Mouse (Mus musculus) granulocyte monocyte progenitor cell, adult 5-6 weeks (primary cell): Measurements from ENCODE around the gene Figla. TPM values are rescaled to one million over a fixed set of nuclear protein-coding genes. Genes with fewer than 3 reads are reported as not detected.

Experiments used
- ATAC-seq: replicated peaks from 2 replicates; pipeline ENCODE4 v1.8.0; 2016; ENCODE audit warnings: mild to moderate bottlenecking, moderate TSS enrichment, inconsistent platforms; ENCODE audit not compliant: poor library complexity, severe bottlenecking
- total RNA-seq, 2 experiments: library from RNA; stranded (forward) in 1 of 2; stranded (reverse) in 1 of 2; fragments of 200-712, 200-1000 nt in 1 of 2; fragments of >200 nt in 1 of 2; fragmentation: Nextera tagmentation in 1 of 2; gene quantifications; 2 replicates each; pipeline ENCODE4 v1.2.3; 2014 to 2017

Figla gene
- total RNA-seq, 2 experiments from 2014 or later, result not detected

GRCm38 (mm10) chr6:86028150-86028549 lies 12.2 kb downstream of the Figla start:
- ATAC-seq, result no peak

GRCm38 (mm10) chr6:86028601-86029322 lies 12.8 kb downstream of the Figla start, which contains the start of gene Add2:
TSS of gene Add2 (plus strand) at chr6:86028681.
- ATAC-seq, result no peak

GRCm38 (mm10) chr6:86029323-86029713 lies 13.3 kb downstream of the Figla start:
- ATAC-seq, result no peak

- no peak for ATAC-seq
These were observed 15.6 kb downstream of the Figla start for GRCm38 (mm10) chr6:86031527-86031926.

- ATAC-seq, result no peak
These were observed 17.7 kb downstream of the Figla start for GRCm38 (mm10) chr6:86033635-86034034.

GRCm38 (mm10) chr6:86038901-86039300 lies 22.9 kb downstream of the Figla start:
- ATAC-seq, result no peak

- no peak for ATAC-seq
These were observed 24.2 kb downstream of the Figla start for GRCm38 (mm10) chr6:86040140-86040539.

- no peak for ATAC-seq
These were observed 31.5 kb downstream of the Figla start for GRCm38 (mm10) chr6:86047510-86047909.

- ATAC-seq, result no peak
These were observed 32.5 kb downstream of the Figla start for GRCm38 (mm10) chr6:86048509-86048908.

GRCm38 (mm10) chr6:86050586-86051268 lies 34.8 kb downstream of the Figla start:
- no peak for ATAC-seq

- no peak for ATAC-seq
These were observed 36.1 kb downstream of the Figla start for GRCm38 (mm10) chr6:86052032-86052459.

- no peak for ATAC-seq
These were observed 36.6 kb downstream of the Figla start for GRCm38 (mm10) chr6:86052556-86052955.

- no peak for ATAC-seq
These were observed 37.1 kb downstream of the Figla start for GRCm38 (mm10) chr6:86053099-86053498.

GRCm38 (mm10) chr6:86053594-86053993 lies 37.6 kb downstream of the Figla start:
- no peak for ATAC-seq

- no peak for ATAC-seq
These were observed 42.5 kb downstream of the Figla start for GRCm38 (mm10) chr6:86058475-86058874.

- no peak for ATAC-seq
These were observed 43.3 kb downstream of the Figla start for GRCm38 (mm10) chr6:86059151-86059853.

GRCm38 (mm10) chr6:86060170-86060569 lies 44.2 kb downstream of the Figla start:
- ATAC-seq, result no peak

- ATAC-seq, result no peak
These were observed 46.3 kb downstream of the Figla start for GRCm38 (mm10) chr6:86062226-86062625.

- ATAC-seq, result no peak
These were observed 46.7 kb downstream of the Figla start for GRCm38 (mm10) chr6:86062684-86063083.

- ATAC-seq, result no peak
These were observed 48.5 kb downstream of the Figla start for GRCm38 (mm10) chr6:86064318-86065016.

- ATAC-seq, result no peak
These were observed 50.8 kb downstream of the Figla start for GRCm38 (mm10) chr6:86066727-86067126.
